Mouse (Mus musculus) brown adipose tissue, adult 24 weeks (tissue): ENCODE measurements at regions not wholly inside any gene's neighbourhood (a gene's known extent, or its start where the extent isn't known, plus 50 kb on each side); places are given as distances from the start of the nearest gene placed in this dataset.

Source experiments
- H3K27ac ChIP-seq: fragments of 200-500 bp; replicated peaks from 2 replicates; pipeline ENCODE4 v1.5.1; 2012; ENCODE audit warnings: low read depth, mild to moderate bottlenecking, low read length
- H3K4me1 ChIP-seq: fragments of 200-500 bp; 2 replicates; pipeline ENCODE4 v1.6.1; 2012; ENCODE audit warnings: low read length, mixed read lengths; ENCODE audit not compliant: control insufficient read depth, insufficient read depth, insufficient read length
- H3K4me3 ChIP-seq: fragments of 200-500 bp; 2 replicates; pipeline ENCODE4 v1.5.1; 2012; ENCODE audit warnings: low read depth, mild to moderate bottlenecking, low read length, moderate library complexity; ENCODE audit not compliant: insufficient read depth

DNA sequence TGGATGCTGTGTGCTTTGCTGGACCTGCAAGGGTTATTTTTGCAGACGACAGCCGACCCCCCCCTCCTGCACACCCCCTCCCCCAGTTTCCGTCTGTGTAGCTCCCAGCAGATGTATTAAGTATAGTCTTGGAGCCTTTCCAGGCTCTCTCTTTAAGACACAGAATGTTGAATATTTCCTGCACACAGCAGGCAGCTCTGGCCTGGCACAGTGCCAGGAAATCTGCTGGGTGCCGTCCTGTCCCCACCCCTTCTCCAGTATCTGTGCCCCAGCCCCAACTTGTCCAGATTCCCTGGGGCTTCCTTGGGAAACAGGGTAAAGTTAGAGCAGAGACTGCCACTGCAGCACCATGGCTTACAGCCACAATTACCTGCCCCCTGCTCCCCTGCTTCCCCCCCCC lies 263.4 kb downstream of the Sorl1 start:
- no peak overlapping the region for H3K27ac ChIP-seq
- no peak overlapping the region for H3K4me3 ChIP-seq
- no peaks in the 10 kb centered on the region for H3K4me1 ChIP-seq

DNA sequence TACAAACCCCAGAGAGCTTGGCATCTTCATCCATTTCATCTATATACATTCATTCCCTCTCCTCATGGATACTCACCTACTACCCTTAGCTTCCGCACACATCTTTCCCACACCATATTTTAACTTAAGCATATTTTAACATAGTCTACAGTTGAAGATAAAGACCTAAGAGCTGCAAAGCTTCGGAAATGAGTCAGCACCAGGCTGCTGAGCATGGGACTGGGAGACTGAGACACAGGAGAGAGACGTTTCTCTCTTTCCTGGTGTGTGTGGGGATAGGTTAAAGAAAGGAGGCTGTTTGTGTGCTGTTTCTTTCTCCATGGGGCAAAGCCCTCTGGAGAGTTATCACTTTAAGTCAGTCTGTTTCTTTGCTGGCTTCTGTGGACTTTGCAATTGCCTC lies 264.3 kb downstream of the Sorl1 start:
- Histone ChIP-seq H3K4me3 (no peak overlapping the region), H3K27ac (no peak overlapping the region), H3K4me1 (no peaks in the 10 kb centered on the region)

- Histone ChIP-seq H3K27ac (no peak overlapping the region), H3K4me3 (no peak overlapping the region), H3K4me1 (no peaks in the 10 kb centered on the region)
These were observed 272.0 kb downstream of the Sorl1 start for GRCm38 (mm10) chr9:41852099-41852498.

DNA sequence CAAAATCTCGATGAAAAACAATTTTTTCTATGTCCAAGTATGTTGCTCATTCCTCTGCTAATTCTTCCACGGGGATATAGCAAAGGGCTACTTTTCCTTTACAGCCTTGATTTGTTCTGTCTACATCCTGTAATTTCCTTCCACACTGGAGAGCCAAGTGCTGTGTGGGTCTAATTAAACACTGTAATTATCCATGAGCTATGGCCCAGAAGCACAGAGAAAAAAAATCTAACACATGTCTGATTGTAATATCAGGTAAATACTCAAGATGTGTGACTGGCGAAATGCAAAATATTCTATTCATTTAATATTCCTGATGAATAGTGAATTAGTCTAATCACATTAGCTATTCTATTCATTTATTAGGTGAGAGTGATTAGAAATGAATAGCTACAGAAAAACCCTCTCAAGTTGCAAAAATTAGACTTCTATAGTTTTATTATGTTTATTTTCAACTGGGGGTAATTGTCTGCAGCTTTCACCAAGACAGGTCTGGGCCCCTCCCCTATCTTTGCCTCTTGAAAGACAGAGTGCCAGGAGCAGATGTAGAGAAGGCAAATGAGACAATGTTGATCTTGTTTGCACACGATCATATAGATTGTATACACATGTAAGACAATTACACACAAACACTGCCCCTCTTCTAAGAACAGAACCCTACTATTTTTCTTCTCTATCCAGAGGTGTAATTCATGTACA lies 274.3 kb downstream of the Sorl1 start:
- Histone ChIP-seq H3K4me3 (no peak overlapping the region), H3K27ac (no peak overlapping the region), H3K4me1 (no peaks in the 10 kb centered on the region)

- no peak overlapping the region for H3K27ac ChIP-seq
- H3K4me1 ChIP-seq = no peaks in the 10 kb centered on the region
- H3K4me3 ChIP-seq = no peak overlapping the region
These were observed 279.5 kb downstream of the Sorl1 start for GRCm38 (mm10) chr9:41844616-41845015.

GRCm38 (mm10) chr9:41834487-41835404 lies 289.4 kb downstream of the Sorl1 start:
- Histone ChIP-seq H3K4me3 (no peak overlapping the region), H3K27ac (no peak overlapping the region), H3K4me1 (no peaks in the 10 kb centered on the region)

GRCm38 (mm10) chr9:41833408-41833807 lies 290.7 kb downstream of the Sorl1 start:
- Histone ChIP-seq H3K4me3 (no peak overlapping the region), H3K27ac (no peak overlapping the region), H3K4me1 (no peaks in the 10 kb centered on the region)

DNA sequence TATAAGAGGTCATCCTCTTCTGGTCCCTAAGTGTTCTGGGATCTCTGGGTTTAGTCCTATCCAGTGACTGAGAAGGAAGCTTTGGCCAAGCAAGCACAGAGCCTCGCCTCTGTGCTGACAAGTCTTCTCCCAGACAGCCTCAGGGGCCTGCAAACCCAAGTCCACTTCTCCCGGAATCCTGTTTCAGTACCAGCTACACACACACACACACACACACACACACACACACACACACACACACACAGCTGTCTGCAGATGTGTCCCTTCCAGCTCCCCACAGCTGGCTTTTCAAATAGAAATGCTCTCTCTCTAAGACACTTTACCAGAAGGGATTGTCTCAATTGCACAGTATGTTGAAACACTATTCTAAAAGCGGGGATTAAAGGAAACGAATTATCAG lies 296.7 kb downstream of the Sorl1 start:
- Histone ChIP-seq H3K4me1 (no peaks in the 10 kb centered on the region), H3K4me3 (no peak overlapping the region), H3K27ac (no peak overlapping the region)

DNA sequence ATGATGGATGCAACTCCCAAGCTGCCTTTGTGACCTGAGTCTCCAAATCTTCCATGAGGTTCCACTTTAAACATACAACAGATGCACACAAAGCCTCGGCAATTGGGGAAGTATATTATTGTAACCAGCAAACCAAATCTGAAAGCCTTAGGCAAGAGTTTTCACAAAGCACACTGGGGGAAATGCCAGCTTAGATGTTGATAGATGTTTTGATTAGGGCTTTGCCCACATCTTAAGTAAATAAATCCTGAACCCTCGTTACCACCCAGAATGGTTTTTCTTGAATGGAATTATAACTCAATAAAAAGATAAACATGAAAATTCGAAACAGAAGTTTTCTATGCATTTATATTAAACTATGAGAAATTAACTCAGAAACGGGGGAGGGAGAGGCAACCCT lies 302.7 kb downstream of the Sorl1 start:
- no peaks in the 10 kb centered on the region for H3K4me1 ChIP-seq
- no peak overlapping the region for H3K27ac ChIP-seq
- no peak overlapping the region for H3K4me3 ChIP-seq

- no peak overlapping the region for H3K4me3 ChIP-seq
- no peak overlapping the region for H3K27ac ChIP-seq
- no peaks in the 10 kb centered on the region for H3K4me1 ChIP-seq
These were observed 306.2 kb downstream of the Sorl1 start for GRCm38 (mm10) chr9:41817740-41818461.

- Histone ChIP-seq H3K4me3 (no peak overlapping the region), H3K27ac (no peak overlapping the region), H3K4me1 (no peaks in the 10 kb centered on the region)
These were observed 308.2 kb downstream of the Sorl1 start for GRCm38 (mm10) chr9:41815921-41816320.

- peaks cover 5% of the 10 kb centered on the region; the same call in 1 of the 2 replicates for H3K4me1 ChIP-seq
- H3K4me3 ChIP-seq = no peak overlapping the region
- peak overlapping the region; percentile 18; the same call in 1 of the 2 replicates for H3K27ac ChIP-seq
These were observed 314.8 kb downstream of the Sorl1 start for GRCm38 (mm10) chr9:41809291-41809690.

DNA sequence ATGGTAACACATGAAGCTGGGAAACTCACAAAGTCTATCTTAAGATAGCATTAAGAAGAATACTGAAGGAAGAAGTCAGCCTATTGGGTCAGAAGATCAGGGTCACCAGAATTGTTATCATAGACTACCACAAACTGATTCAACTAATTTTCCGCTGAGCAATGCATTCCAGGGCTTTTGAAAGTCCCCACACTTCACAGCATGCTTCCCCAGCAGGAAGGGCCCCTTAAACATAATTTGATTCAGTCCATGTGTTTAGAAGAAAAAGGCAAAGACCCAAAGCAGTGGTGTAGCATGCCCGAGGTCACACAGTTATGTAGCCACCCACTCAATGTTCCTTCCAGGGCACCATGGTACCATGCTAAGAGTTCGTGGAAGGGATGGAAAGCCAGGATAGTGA lies 315.3 kb downstream of the Sorl1 start:
- Histone ChIP-seq H3K27ac (peak overlapping the region; percentile 18; the same call in 1 of the 2 replicates), H3K4me3 (no peak overlapping the region), H3K4me1 (peaks cover 5% of the 10 kb centered on the region; the same call in 1 of the 2 replicates)

DNA sequence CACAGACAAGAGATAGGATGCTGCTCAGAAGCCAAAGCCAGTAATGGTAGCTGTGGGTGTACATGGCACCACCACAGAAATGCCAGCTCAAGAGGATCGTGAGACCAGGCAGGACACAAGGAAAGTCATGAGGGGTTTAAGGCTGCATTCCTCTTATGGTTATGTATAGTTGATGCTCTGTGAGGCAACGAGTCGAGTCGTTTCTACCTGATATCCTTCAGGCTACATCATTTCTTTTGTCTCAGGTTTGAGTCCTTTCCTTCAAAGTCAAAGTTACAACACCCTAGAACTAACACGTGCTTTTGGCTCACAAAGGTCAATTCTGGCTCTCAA lies 317.8 kb downstream of the Sorl1 start:
- Histone ChIP-seq H3K4me3 (no peak overlapping the region), H3K27ac (no peak overlapping the region)

More for the DNA sequence above, 317.8 kb downstream of the Sorl1 start:
- peaks cover 5% of the 10 kb centered on the region; the same call in 1 of the 2 replicates for H3K4me1 ChIP-seq
